Mouse (Mus musculus): ENCODE measurements at regions not wholly inside any gene's neighbourhood (a gene's known extent, or its start where the extent isn't known, plus 50 kb on each side); places are given as distances from the start of the nearest gene placed in this dataset.
A peak's percentile ranks its signal among the peaks of the same experiment; 100 is the strongest.

GRCm38 (mm10) chr10:122561924-122562323 is 113.6 kb downstream of the Avpr1a start:
- no peak for DNase-seq
- 31% methylated on average over 3 of the region's 3 CpGs for WGBS
- TF ChIP-seq POLR2A (IDR thresholded peaks at IDR 0.05; ENCODE audit: borderline replicate concordance, extremely low read depth, low read depth, low read length) (no peak), CTCF (IDR thresholded peaks at IDR 0.05; ENCODE audit: insufficient read depth, low read length) (no peak)
- no peaks in the 10 kb centered on the region for H3K4me1 ChIP-seq (ENCODE audit: control insufficient read depth, insufficient read depth, low read length)
- no peak overlapping the region for H3K4me3 ChIP-seq (replicated peaks; ENCODE audit: extremely low read depth, low read depth, low read length)

- no peak for TF ChIP-seq CTCF (IDR thresholded peaks at IDR 0.05; ENCODE audit: insufficient read depth, low read length)
- TF ChIP-seq POLR2A (IDR thresholded peaks at IDR 0.05; ENCODE audit: borderline replicate concordance, extremely low read depth, low read depth, low read length), result no peak
- no peak for DNase-seq
- WGBS, result 69% methylated on average over 6 of the region's 6 CpGs
- H3K4me3 ChIP-seq (replicated peaks; ENCODE audit: extremely low read depth, low read depth, low read length), result no peak overlapping the region
- no peaks in the 10 kb centered on the region for H3K4me1 ChIP-seq (ENCODE audit: control insufficient read depth, insufficient read depth, low read length)
Observed at GRCm38 (mm10) chr10:122562542-122562941, 114.2 kb downstream of the Avpr1a start.

GRCm38 (mm10) chr10:122563973-122564372 is 114.6 kb upstream of the Ppm1h start:
- no peak overlapping the region for H3K4me3 ChIP-seq (replicated peaks; ENCODE audit: extremely low read depth, low read depth, low read length)
- 58% methylated on average over 10 of the region's 10 CpGs for WGBS
- TF ChIP-seq POLR2A (IDR thresholded peaks at IDR 0.05; ENCODE audit: borderline replicate concordance, extremely low read depth, low read depth, low read length) (no peak), CTCF (IDR thresholded peaks at IDR 0.05; ENCODE audit: insufficient read depth, low read length) (no peak)

GRCm38 (mm10) chr10:122564473-122564872 is 114.1 kb upstream of the Ppm1h start:
- H3K4me1 ChIP-seq (ENCODE audit: control insufficient read depth, insufficient read depth, low read length), result no peaks in the 10 kb centered on the region
- no peak overlapping the region for H3K4me3 ChIP-seq (replicated peaks; ENCODE audit: extremely low read depth, low read depth, low read length)
- 72% methylated on average over 10 of the region's 10 CpGs for WGBS
- no peak for TF ChIP-seq CTCF (IDR thresholded peaks at IDR 0.05; ENCODE audit: insufficient read depth, low read length)
- no peak for TF ChIP-seq POLR2A (IDR thresholded peaks at IDR 0.05; ENCODE audit: borderline replicate concordance, extremely low read depth, low read depth, low read length)
- no peak for DNase-seq

More at GRCm38 (mm10) chr10:122563973-122564372, 114.6 kb upstream of the Ppm1h start:
- no peak for DNase-seq
- H3K4me1 ChIP-seq (ENCODE audit: control insufficient read depth, insufficient read depth, low read length), result no peaks in the 10 kb centered on the region

GRCm38 (mm10) chr10:122566601-122567000 is 112.0 kb upstream of the Ppm1h start:
- H3K4me3 ChIP-seq (replicated peaks; ENCODE audit: extremely low read depth, low read depth, low read length), result no peak overlapping the region
- DNase-seq, result no peak
- TF ChIP-seq POLR2A (IDR thresholded peaks at IDR 0.05; ENCODE audit: borderline replicate concordance, extremely low read depth, low read depth, low read length), result no peak
- TF ChIP-seq CTCF (IDR thresholded peaks at IDR 0.05; ENCODE audit: insufficient read depth, low read length), result no peak
- WGBS, result 57% methylated on average over 4 of the region's 4 CpGs
- H3K4me1 ChIP-seq (ENCODE audit: control insufficient read depth, insufficient read depth, low read length), result peaks cover 4% of the 10 kb centered on the region; the same call in 1 of the 2 replicates

DNA sequence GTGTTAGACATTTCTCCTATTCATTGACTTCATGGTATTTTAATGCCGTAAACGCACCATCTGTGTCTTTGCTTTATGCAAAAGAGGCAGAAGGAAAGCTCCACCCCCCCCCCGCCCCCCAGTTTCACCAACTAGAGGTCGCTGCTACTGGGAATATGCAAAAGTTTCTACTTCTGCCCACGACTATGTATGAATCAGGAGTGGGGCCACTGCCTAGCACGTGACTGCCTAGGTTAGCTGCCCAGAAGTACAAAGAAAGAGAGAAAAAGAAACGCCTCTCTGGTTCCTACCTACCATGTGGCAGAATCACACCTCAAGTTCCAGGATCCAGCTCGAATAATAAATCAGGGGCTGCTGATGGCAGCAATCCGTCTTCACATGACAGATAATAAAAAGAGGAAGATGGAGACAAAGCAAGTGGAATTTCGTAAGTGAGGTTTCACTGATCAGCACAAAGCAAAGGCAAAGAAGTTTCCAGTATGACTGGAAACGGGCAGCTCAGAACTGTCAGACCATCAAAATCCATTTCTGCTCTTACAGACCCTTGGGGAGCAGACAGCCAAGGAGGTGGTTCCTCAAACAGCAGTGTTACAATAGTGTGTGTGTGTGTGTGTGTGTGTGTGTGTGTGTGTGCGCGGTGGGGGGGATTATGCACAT is 108.9 kb upstream of the Ppm1h start:
- WGBS, result 77% methylated on average over 13 of the region's 13 CpGs
- Histone ChIP-seq H3K4me3 (replicated peaks; ENCODE audit: extremely low read depth, low read depth, low read length) (no peak overlapping the region), H3K4me1 (ENCODE audit: control insufficient read depth, insufficient read depth, low read length) (peaks cover 4% of the 10 kb centered on the region; the same call in 1 of the 2 replicates)
- no peak for TF ChIP-seq CTCF (IDR thresholded peaks at IDR 0.05; ENCODE audit: insufficient read depth, low read length)
- TF ChIP-seq POLR2A (IDR thresholded peaks at IDR 0.05; ENCODE audit: borderline replicate concordance, extremely low read depth, low read depth, low read length), result no peak
- no peak for DNase-seq

DNA sequence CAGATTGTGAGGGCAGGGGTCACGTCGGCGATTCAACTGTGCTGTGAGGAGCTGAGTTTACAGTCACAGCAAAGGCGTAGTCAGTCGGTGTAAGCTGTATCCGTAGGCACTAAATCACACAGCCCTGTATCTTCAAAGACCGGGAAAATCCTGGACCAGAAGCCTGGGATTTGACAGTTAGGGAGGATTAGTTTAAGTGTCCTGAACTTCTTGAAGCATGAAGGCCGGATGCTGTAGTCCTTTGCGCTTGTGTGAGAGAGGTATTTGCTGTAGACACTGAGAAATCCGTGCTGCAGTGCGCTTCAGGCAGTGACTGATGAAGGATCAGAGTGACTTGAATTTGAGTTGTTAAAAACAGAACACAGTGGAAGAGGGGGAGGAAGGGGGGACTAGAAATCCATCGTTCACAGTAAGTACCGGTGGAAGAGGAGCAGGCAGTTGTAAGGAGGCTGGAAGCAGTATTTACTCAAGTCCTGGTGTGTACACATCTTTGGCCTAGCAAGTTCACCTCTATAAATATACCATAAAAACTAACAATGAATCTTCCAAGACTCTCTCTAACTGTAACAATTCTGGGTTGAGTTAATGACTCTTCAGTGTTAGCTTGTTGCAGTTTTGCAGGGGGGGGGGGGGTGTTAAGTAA is 107.5 kb upstream of the Ppm1h start:
- no peak for TF ChIP-seq CTCF (IDR thresholded peaks at IDR 0.05; ENCODE audit: insufficient read depth, low read length)
- TF ChIP-seq POLR2A (IDR thresholded peaks at IDR 0.05; ENCODE audit: borderline replicate concordance, extremely low read depth, low read depth, low read length), result no peak
- 32% methylated on average over 13 of the region's 13 CpGs for WGBS
- DNase-seq, result no peak
- no peak overlapping the region for H3K4me3 ChIP-seq (replicated peaks; ENCODE audit: extremely low read depth, low read depth, low read length)
- H3K4me1 ChIP-seq (ENCODE audit: control insufficient read depth, insufficient read depth, low read length), result peaks cover 4% of the 10 kb centered on the region; the same call in 1 of the 2 replicates

GRCm38 (mm10) chr10:122576171-122577063 is 102.1 kb upstream of the Ppm1h start:
- 86% methylated on average over 8 of the region's 8 CpGs for WGBS
- TF ChIP-seq CTCF (IDR thresholded peaks at IDR 0.05; ENCODE audit: insufficient read depth, low read length) (no peak), POLR2A (IDR thresholded peaks at IDR 0.05; ENCODE audit: borderline replicate concordance, extremely low read depth, low read depth, low read length) (no peak)
- DNase-seq, result no peak
- Histone ChIP-seq H3K4me3 (replicated peaks; ENCODE audit: extremely low read depth, low read depth, low read length) (no peak overlapping the region), H3K4me1 (ENCODE audit: control insufficient read depth, insufficient read depth, low read length) (no peaks in the 10 kb centered on the region)

DNA sequence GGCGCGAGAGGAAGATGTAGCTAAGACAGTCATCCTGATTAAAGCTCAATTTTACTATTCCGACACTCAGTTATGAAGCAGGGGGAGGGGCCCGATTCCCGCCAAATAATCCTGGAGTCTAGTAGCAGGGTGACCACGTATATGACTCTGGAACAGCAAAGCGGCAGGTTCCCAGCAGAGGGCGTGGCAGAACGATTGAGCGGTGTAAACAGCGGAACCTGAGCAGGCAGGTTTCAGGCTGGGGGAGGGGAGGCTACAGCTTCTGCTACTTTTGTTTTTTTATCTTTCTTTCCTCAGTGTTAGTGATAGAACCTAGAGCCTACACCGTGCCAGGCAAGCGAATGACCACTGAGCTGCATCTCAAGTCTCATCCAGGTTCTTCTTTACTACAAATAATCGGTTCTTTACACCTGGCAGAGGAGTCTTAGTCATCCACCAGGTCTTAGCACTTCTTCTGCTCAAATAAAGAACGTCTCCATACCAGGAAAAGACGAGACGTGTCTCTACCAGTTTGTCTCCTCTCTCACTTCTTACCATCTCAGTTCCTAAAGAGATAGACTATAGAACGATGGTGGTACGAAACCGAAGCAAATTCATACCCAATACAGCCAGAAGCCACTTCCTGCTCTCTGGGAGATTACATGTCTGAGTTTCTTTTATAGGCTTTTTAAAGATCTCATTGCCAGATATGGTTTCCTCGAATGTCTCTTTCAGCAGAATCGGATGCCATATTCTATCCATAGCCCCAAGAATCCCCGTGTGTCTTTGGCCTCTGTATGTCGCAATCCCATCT is 100.2 kb upstream of the Ppm1h start:
- WGBS, result 63% methylated on average over 24 of the region's 24 CpGs
- DNase-seq, result no peak

More for the DNA sequence above, 100.2 kb upstream of the Ppm1h start:
- H3K4me3 ChIP-seq (replicated peaks; ENCODE audit: extremely low read depth, low read depth, low read length), result no peak overlapping the region
- TF ChIP-seq CTCF (IDR thresholded peaks at IDR 0.05; ENCODE audit: insufficient read depth, low read length), result peak; percentile 34; the same call in 1 of the 2 replicates
- no peak for TF ChIP-seq POLR2A (IDR thresholded peaks at IDR 0.05; ENCODE audit: borderline replicate concordance, extremely low read depth, low read depth, low read length)
- no peaks in the 10 kb centered on the region for H3K4me1 ChIP-seq (ENCODE audit: control insufficient read depth, insufficient read depth, low read length)

Data from lung, adult 2 months (tissue).